Mouse (Mus musculus): ENCODE measurements around the gene Adamtsl4. TPM values are rescaled to one million over a fixed set of nuclear protein-coding genes. Genes with fewer than 3 reads are reported as not detected.

Adamtsl4 gene
- polyA plus RNA-seq, 1 experiment from 2014 or later, result 1.3 TPM

- H3K9me3 ChIP-seq (replicated peaks), result no peaks in the 10 kb centered on the region
- H3K4me1 ChIP-seq, result no peaks in the 10 kb centered on the region
- no peak overlapping the region for H3K4me3 ChIP-seq (replicated peaks)
- H3K36me3 ChIP-seq, result no peaks in the 10 kb centered on the region
- no peaks in the 10 kb centered on the region for H3K27me3 ChIP-seq (replicated peaks)
- no peak for ATAC-seq (ENCODE audit: low FRiP score)
- no peak overlapping the region for H3K4me2 ChIP-seq
- H3K9ac ChIP-seq (replicated peaks), result no peak overlapping the region
- 89% methylated on average over 2 of the region's 2 CpGs for WGBS
- no peak overlapping the region for H3K27ac ChIP-seq (replicated peaks)
Observed at GRCm38 (mm10) chr3:95718153-95718552, 30.4 kb upstream of the Adamtsl4 start.

GRCm38 (mm10) chr3:95716075-95716474 lies 28.4 kb upstream of the Adamtsl4 start:
- no peaks in the 10 kb centered on the region for H3K4me1 ChIP-seq
- H3K9ac ChIP-seq (replicated peaks), result no peak overlapping the region
- H3K36me3 ChIP-seq, result no peaks in the 10 kb centered on the region
- no peak overlapping the region for H3K4me3 ChIP-seq (replicated peaks)
- H3K27me3 ChIP-seq (replicated peaks), result no peaks in the 10 kb centered on the region
- 86% methylated on average over 1 of the region's 1 CpGs for WGBS
- H3K27ac ChIP-seq (replicated peaks), result no peak overlapping the region
- H3K4me2 ChIP-seq, result no peak overlapping the region
- no peaks in the 10 kb centered on the region for H3K9me3 ChIP-seq (replicated peaks)
- no peak for ATAC-seq (ENCODE audit: low FRiP score)

GRCm38 (mm10) chr3:95709967-95710366 lies 22.2 kb upstream of the Adamtsl4 start:
- no peaks in the 10 kb centered on the region for H3K4me1 ChIP-seq
- no peak overlapping the region for H3K4me2 ChIP-seq
- H3K9ac ChIP-seq (replicated peaks), result no peak overlapping the region
- no peak overlapping the region for H3K27ac ChIP-seq (replicated peaks)
- H3K9me3 ChIP-seq (replicated peaks), result no peaks in the 10 kb centered on the region
- no peak for ATAC-seq (ENCODE audit: low FRiP score)
- no peaks in the 10 kb centered on the region for H3K36me3 ChIP-seq
- H3K4me3 ChIP-seq (replicated peaks), result no peak overlapping the region
- H3K27me3 ChIP-seq (replicated peaks), result no peaks in the 10 kb centered on the region

GRCm38 (mm10) chr3:95709044-95709443 lies 21.3 kb upstream of the Adamtsl4 start:
- Histone ChIP-seq H3K27ac (replicated peaks) (no peak overlapping the region), H3K9ac (replicated peaks) (no peak overlapping the region), H3K9me3 (replicated peaks) (no peaks in the 10 kb centered on the region), H3K4me3 (replicated peaks) (no peak overlapping the region), H3K36me3 (no peaks in the 10 kb centered on the region), H3K4me1 (no peaks in the 10 kb centered on the region), H3K27me3 (replicated peaks) (no peaks in the 10 kb centered on the region), H3K4me2 (no peak overlapping the region)
- WGBS, result 94% methylated on average over 4 of the region's 4 CpGs
- no peak for ATAC-seq (ENCODE audit: low FRiP score)

GRCm38 (mm10) chr3:95707497-95707896 lies 19.8 kb upstream of the Adamtsl4 start:
- no peak for ATAC-seq (ENCODE audit: low FRiP score)
- H3K27ac ChIP-seq (replicated peaks), result no peak overlapping the region
- no peaks in the 10 kb centered on the region for H3K4me1 ChIP-seq
- no peak overlapping the region for H3K4me3 ChIP-seq (replicated peaks)
- no peak overlapping the region for H3K4me2 ChIP-seq
- no peaks in the 10 kb centered on the region for H3K9me3 ChIP-seq (replicated peaks)
- H3K27me3 ChIP-seq (replicated peaks), result no peaks in the 10 kb centered on the region
- WGBS, result 93% methylated on average over 7 of the region's 7 CpGs
- no peaks in the 10 kb centered on the region for H3K36me3 ChIP-seq
- no peak overlapping the region for H3K9ac ChIP-seq (replicated peaks)

GRCm38 (mm10) chr3:95706273-95706672 lies 18.6 kb upstream of the Adamtsl4 start:
- Histone ChIP-seq H3K36me3 (no peaks in the 10 kb centered on the region), H3K4me1 (peaks cover 11% of the 10 kb centered on the region; the same call in 1 of the 2 replicates), H3K9me3 (replicated peaks) (no peaks in the 10 kb centered on the region), H3K27ac (replicated peaks) (no peak overlapping the region), H3K27me3 (replicated peaks) (no peaks in the 10 kb centered on the region), H3K4me3 (replicated peaks) (no peak overlapping the region), H3K4me2 (no peak overlapping the region), H3K9ac (replicated peaks) (no peak overlapping the region)
- ATAC-seq (ENCODE audit: low FRiP score), result no peak
- WGBS, result 94% methylated on average over 4 of the region's 4 CpGs

- no peak for ATAC-seq (ENCODE audit: low FRiP score)
- WGBS, result 88% methylated on average over 4 of the region's 4 CpGs
- Histone ChIP-seq H3K4me2 (no peak overlapping the region), H3K9me3 (replicated peaks) (no peaks in the 10 kb centered on the region), H3K4me1 (peaks cover 20% of the 10 kb centered on the region; the same call in 1 of the 2 replicates), H3K9ac (replicated peaks) (no peak overlapping the region), H3K36me3 (no peaks in the 10 kb centered on the region), H3K27ac (replicated peaks) (no peak overlapping the region), H3K4me3 (replicated peaks) (no peak overlapping the region), H3K27me3 (replicated peaks) (no peaks in the 10 kb centered on the region)
Observed at GRCm38 (mm10) chr3:95704612-95705011, 16.9 kb upstream of the Adamtsl4 start.

- no peak overlapping the region for H3K4me2 ChIP-seq
- ATAC-seq (ENCODE audit: low FRiP score), result no peak
- H3K27me3 ChIP-seq (replicated peaks), result no peaks in the 10 kb centered on the region
- peaks cover 20% of the 10 kb centered on the region; the same call in 1 of the 2 replicates for H3K4me1 ChIP-seq
- WGBS, result 99% methylated on average over 3 of the region's 3 CpGs
- H3K9ac ChIP-seq (replicated peaks), result no peak overlapping the region
- H3K27ac ChIP-seq (replicated peaks), result no peak overlapping the region
- H3K36me3 ChIP-seq, result no peaks in the 10 kb centered on the region
- no peak overlapping the region for H3K4me3 ChIP-seq (replicated peaks)
- H3K9me3 ChIP-seq (replicated peaks), result no peaks in the 10 kb centered on the region
Observed at GRCm38 (mm10) chr3:95703276-95703675, 15.6 kb upstream of the Adamtsl4 start.

- H3K4me2 ChIP-seq, result peak overlapping the region; percentile 50
- H3K9me3 ChIP-seq (replicated peaks), result no peaks in the 10 kb centered on the region
- no peak overlapping the region for H3K27ac ChIP-seq (replicated peaks)
- 0 out of 2 replicates have a peak overlapping the region, but pooled peaks have one; percentile 21 for H3K9ac ChIP-seq (replicated peaks)
- H3K36me3 ChIP-seq, result no peaks in the 10 kb centered on the region
- H3K27me3 ChIP-seq (replicated peaks), result no peaks in the 10 kb centered on the region
- peak; percentile 69 for ATAC-seq (ENCODE audit: low FRiP score)
- H3K4me3 ChIP-seq (replicated peaks), result peak overlapping the region; percentile 13
- H3K4me1 ChIP-seq, result peaks cover 20% of the 10 kb centered on the region; the same call in 1 of the 2 replicates
- WGBS, result 4% methylated on average over 24 of the region's 24 CpGs
Observed at GRCm38 (mm10) chr3:95701877-95702540, 14.3 kb upstream of the Adamtsl4 start.

- Histone ChIP-seq H3K4me3 (replicated peaks) (no peak overlapping the region), H3K27me3 (replicated peaks) (no peaks in the 10 kb centered on the region), H3K9me3 (replicated peaks) (no peaks in the 10 kb centered on the region), H3K27ac (replicated peaks) (no peak overlapping the region), H3K4me2 (no peak overlapping the region), H3K9ac (replicated peaks) (no peak overlapping the region), H3K4me1 (peaks cover 25% of the 10 kb centered on the region; the same call in 1 of the 2 replicates), H3K36me3 (no peaks in the 10 kb centered on the region)
- WGBS, result 69% methylated on average over 2 of the region's 2 CpGs
- ATAC-seq (ENCODE audit: low FRiP score), result no peak
Observed at GRCm38 (mm10) chr3:95701085-95701484, 13.4 kb upstream of the Adamtsl4 start.

GRCm38 (mm10) chr3:95700233-95700681 lies 12.5 kb upstream of the Adamtsl4 start:
- 63% methylated on average over 6 of the region's 6 CpGs for WGBS
- ATAC-seq (ENCODE audit: low FRiP score), result no peak; the same call in 1 of the 2 replicates
- H3K36me3 ChIP-seq, result no peaks in the 10 kb centered on the region

GRCm38 (mm10) chr3:95698286-95698685 lies 10.6 kb upstream of the Adamtsl4 start:
- peaks cover 31% of the 10 kb centered on the region; the same call in 1 of the 2 replicates for H3K4me1 ChIP-seq
- WGBS, result 96% methylated on average over 4 of the region's 4 CpGs
- no peak overlapping the region for H3K4me2 ChIP-seq
- no peaks in the 10 kb centered on the region for H3K27me3 ChIP-seq (replicated peaks)
- ATAC-seq (ENCODE audit: low FRiP score), result no peak
- no peak overlapping the region for H3K27ac ChIP-seq (replicated peaks)
- no peaks in the 10 kb centered on the region for H3K9me3 ChIP-seq (replicated peaks)
- no peak overlapping the region for H3K4me3 ChIP-seq (replicated peaks)
- H3K9ac ChIP-seq (replicated peaks), result no peak overlapping the region
- H3K36me3 ChIP-seq, result no peaks in the 10 kb centered on the region

More at GRCm38 (mm10) chr3:95700233-95700681, 12.5 kb upstream of the Adamtsl4 start:
- H3K4me1 ChIP-seq, result peaks cover 31% of the 10 kb centered on the region; the same call in 1 of the 2 replicates
- H3K9ac ChIP-seq (replicated peaks), result no peak overlapping the region
- H3K4me2 ChIP-seq, result no peak overlapping the region
- H3K4me3 ChIP-seq (replicated peaks), result no peak overlapping the region
- no peaks in the 10 kb centered on the region for H3K9me3 ChIP-seq (replicated peaks)
- no peaks in the 10 kb centered on the region for H3K27me3 ChIP-seq (replicated peaks)
- H3K27ac ChIP-seq (replicated peaks), result no peak overlapping the region
